In the genomic region with DNA sequence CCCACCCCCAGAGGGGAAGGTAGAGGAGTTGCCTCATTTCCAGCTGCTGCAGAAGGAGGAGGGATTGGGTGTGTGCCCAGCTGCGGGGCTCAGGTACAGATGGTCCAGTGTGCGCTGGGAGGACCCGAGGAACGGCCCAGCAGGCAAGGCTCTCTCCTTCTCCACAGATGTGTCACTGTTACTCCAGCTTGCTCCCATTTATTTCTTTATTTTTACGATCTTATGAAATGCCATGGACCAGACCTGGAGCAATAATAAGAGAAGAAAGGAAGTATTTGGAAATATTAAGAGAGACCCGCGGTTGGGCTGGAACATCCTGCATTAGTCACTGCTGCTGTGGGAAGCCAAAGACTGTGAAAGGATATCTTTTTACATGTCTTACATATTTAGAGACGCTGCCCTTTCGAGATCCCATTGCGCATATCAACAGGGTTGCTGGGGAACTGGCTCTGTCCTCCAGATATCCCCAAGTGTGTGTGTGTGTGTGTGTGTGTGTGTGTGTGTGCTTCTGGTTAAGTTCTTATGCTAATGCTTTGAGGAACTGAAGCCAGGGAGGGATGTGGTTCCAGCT, we compare ENCODE assay signal across 8 mouse cellular contexts. TPM values are rescaled to one million over a fixed set of nuclear protein-coding genes. Genes with fewer than 3 reads are reported as not detected.
DNase-seq lines count a peak whose midpoint lies in the region; ATAC-seq and TF ChIP-seq lines count a peak whose summit lies in the region.

No protein-coding gene starts in this region.

- no peak overlapping the region for H3K4me3 ChIP-seq in kidney, postnatal 0 days (replicated peaks; ENCODE audit: low read depth, low read length)
- H3K4me3 ChIP-seq in kidney, embryonic 14.5 days (ENCODE audit: low read length), result no peak overlapping the region
- no peak overlapping the region for H3K4me3 ChIP-seq in heart, embryonic 14.5 days (ENCODE audit: control insufficient read depth in 1 of 2, insufficient read depth in 1 of 2, low read depth in 1 of 2, low read length in 2 of 2)

- no peak overlapping the region for H3K27ac ChIP-seq in kidney, postnatal 0 days
- no peak overlapping the region for H3K27ac ChIP-seq in kidney, embryonic 14.5 days (ENCODE audit: low read depth, low read length)
- H3K27ac ChIP-seq in heart, embryonic 14.5 days (replicated peaks in 1 of 2; ENCODE audit: control insufficient read depth in 1 of 2, insufficient read depth in 1 of 2, low read depth in 2 of 2, low read length in 2 of 2), result peak overlapping the region; percentile 35 to 57; a peak in 2 of 4 replicates

- H3K36me3 ChIP-seq in kidney, postnatal 0 days (ENCODE audit: insufficient read depth, low read length), result no peaks in the 10 kb centered on the region
- H3K36me3 ChIP-seq in kidney, embryonic 14.5 days (ENCODE audit: control insufficient read depth, insufficient read depth, low read length), result no peaks in the 10 kb centered on the region
- H3K36me3 ChIP-seq in heart, embryonic 14.5 days (ENCODE audit: control insufficient read depth, insufficient read depth, low read length), result no peaks in the 10 kb centered on the region

- no peaks in the 10 kb centered on the region for H3K4me1 ChIP-seq in kidney, postnatal 0 days (replicated peaks; ENCODE audit: insufficient read depth, low read length)
- H3K4me1 ChIP-seq in kidney, embryonic 14.5 days (ENCODE audit: control insufficient read depth, insufficient read depth, low read length), result no peaks in the 10 kb centered on the region; the same call in 1 of the 2 replicates
- H3K4me1 ChIP-seq in heart, embryonic 14.5 days (ENCODE audit: control insufficient read depth in 2 of 2, insufficient read depth in 2 of 2, low read length in 2 of 2), result peaks cover 7 to 14% of the 10 kb centered on the region in 2 experiments

- ATAC-seq in kidney, postnatal 0 days (replicated peaks; ENCODE audit: low FRiP score, low read depth), result no peak; the same call in 1 of the 2 replicates
- ATAC-seq in kidney, embryonic 14.5 days (ENCODE audit: low FRiP score, low TSS enrichment), result no peak
- no peak; the same call in 1 of the 2 replicates for ATAC-seq in heart, embryonic 14.5 days (ENCODE audit: insufficient number of reproducible peaks, insufficient read depth, low FRiP score, low read depth)
- peak; percentile 59 for ATAC-seq in megakaryocyte, adult 5-6 weeks (ENCODE audit: poor library complexity, severe bottlenecking)

- H3K9me3 ChIP-seq in kidney, postnatal 0 days (replicated peaks; ENCODE audit: low read length), result no peaks in the 10 kb centered on the region
- H3K9me3 ChIP-seq in kidney, embryonic 14.5 days (ENCODE audit: control insufficient read depth, low read length), result no peaks in the 10 kb centered on the region
- H3K9me3 ChIP-seq in heart, embryonic 14.5 days (ENCODE audit: control insufficient read depth, low read length), result no peaks in the 10 kb centered on the region

- no peak overlapping the region for H3K4me2 ChIP-seq in kidney, postnatal 0 days (ENCODE audit: low read length)
- H3K4me2 ChIP-seq in kidney, embryonic 14.5 days (replicated peaks; ENCODE audit: low read depth, low read length), result no peak overlapping the region
- peak overlapping the region; percentile 11; the same call in 1 of the 2 replicates for H3K4me2 ChIP-seq in heart, embryonic 14.5 days (ENCODE audit: low read length)

- no peak for TF ChIP-seq CTCF in kidney, postnatal 0 days (IDR thresholded peaks at IDR 0.05; ENCODE audit: low read depth)

- DNase-seq in kidney, postnatal 0 days (ENCODE audit: low spot score), result peak; percentile 53
- peak; percentile 67 for DNase-seq in Muller cell, postnatal 12 days (ENCODE audit: inconsistent ontology term)
- no peak for DNase-seq in left cerebral cortex, postnatal 4 days
- DNase-seq in ovary, adult 18-20 months (ENCODE audit: low spot score), result no peak
- no peak for DNase-seq in ovary, postnatal 10 days (ENCODE audit: low spot score)

- WGBS in kidney, postnatal 0 days, result 46% methylated on average over 10 of the region's 10 CpGs
- whole genome bisulfite sequencing in kidney, embryonic 14.5 days, result 79% methylated on average over 10 of the region's 10 CpGs
- WGBS in heart, embryonic 14.5 days, result 52% methylated on average over 10 of the region's 10 CpGs

- no peak overlapping the region for H3K9ac ChIP-seq in kidney, postnatal 0 days (ENCODE audit: low read depth, low read length)
- no peak overlapping the region for H3K9ac ChIP-seq in kidney, embryonic 14.5 days (ENCODE audit: low read depth, low read length)
- H3K9ac ChIP-seq in heart, embryonic 14.5 days (ENCODE audit: low read length), result no peak overlapping the region

- intact Hi-C loops in left cerebral cortex, postnatal 4 days (cut with DNase I), result no loop called here

- H3K27me3 ChIP-seq in kidney, postnatal 0 days (ENCODE audit: insufficient read depth, low read length), result no peaks in the 10 kb centered on the region
- no peaks in the 10 kb centered on the region for H3K27me3 ChIP-seq in kidney, embryonic 14.5 days (ENCODE audit: control insufficient read depth, insufficient read depth, low read length)
- H3K27me3 ChIP-seq in heart, embryonic 14.5 days (ENCODE audit: control insufficient read depth, insufficient read depth, low read length), result no peaks in the 10 kb centered on the region

RNA-seq across cellular contexts. Expression of a gene that starts 58.9 kb away (rescaled TPM):
- polyA plus RNA-seq in kidney, postnatal 0 days (2015; fragmentation: Nextera tagmentation; extraction: Ambion mirVana), result 18.3 and 19.0 TPM in 2 replicates
- polyA plus RNA-seq in kidney, embryonic 14.5 days (2014; fragmentation: Nextera tagmentation; extraction: Ambion mirVana), result 20.0 and 26.1 TPM in 2 replicates
- polyA plus RNA-seq in heart, embryonic 14.5 days (2014; fragmentation: Nextera tagmentation; extraction: Ambion mirVana), result 13.2 and 14.1 TPM in 2 replicates
- 17.0 and 19.9 TPM in 2 replicates for total RNA-seq in megakaryocyte, adult 5-6 weeks (2015)
- total RNA-seq in megakaryocyte, adult 5-6 weeks (2017), result 18.9 and 21.0 TPM in 2 replicates
- 10 to 100 TPM; 33.3 to 36.0 TPM for total RNA-seq in left cerebral cortex, postnatal 4 days (2021)

Comparison
In these comparisons a context has a peak if more than half of its experiments do, and no peak if none do; other contexts are left out.
1. DNase-seq: peak in kidney, postnatal 0 days (single experiment) and Muller cell, postnatal 12 days (single experiment); none in left cerebral cortex, postnatal 4 days (single experiment), ovary, adult 18-20 months (single experiment) and ovary, postnatal 10 days (single experiment).
2. H3K27ac ChIP-seq: peak in heart, embryonic 14.5 days (2 of 2); none in kidney, postnatal 0 days (single experiment) and kidney, embryonic 14.5 days (single experiment).